Mouse (Mus musculus) ES-Bruce4 (cell line): ENCODE measurements at regions not wholly inside any gene's neighbourhood (a gene's known extent, or its start where the extent isn't known, plus 50 kb on each side); places are given as distances from the start of the nearest gene placed in this dataset.

Experiments used
- H3K27ac ChIP-seq: 2 replicates; pipeline ENCODE4 v1.5.1; 2012; ENCODE audit warnings: low read length, inconsistent platforms; ENCODE audit not compliant: insufficient read depth
- H3K27me3 ChIP-seq: 2 replicates; pipeline ENCODE4 v1.6.1; 2012; ENCODE audit warnings: mild to moderate bottlenecking, low read length, inconsistent platforms; ENCODE audit not compliant: control insufficient read depth, poor library complexity, insufficient read depth, severe bottlenecking
- H3K36me3 ChIP-seq: 2 replicates; pipeline ENCODE4 v1.6.1; 2012; ENCODE audit warnings: inconsistent platforms, mild to moderate bottlenecking, low read length, moderate library complexity; ENCODE audit not compliant: control insufficient read depth, poor library complexity, insufficient read depth, severe bottlenecking
- H3K4me1 ChIP-seq: one replicate; pipeline ENCODE4 v1.8.1; 2011; ENCODE audit warnings: low read length; ENCODE audit not compliant: control insufficient read depth, insufficient read depth
- H3K4me3 ChIP-seq: 2 replicates; pipeline ENCODE4 v1.5.1; 2011; ENCODE audit warnings: low read depth, mild to moderate bottlenecking, low read length
- H3K9ac ChIP-seq: 2 replicates; pipeline ENCODE4 v1.6.1; 2012; ENCODE audit warnings: low read depth, mild to moderate bottlenecking, inconsistent platforms; ENCODE audit not compliant: poor library complexity, severe bottlenecking
- H3K9me3 ChIP-seq: replicated peaks from 2 replicates; pipeline ENCODE4 v1.6.1; 2012; ENCODE audit warnings: mild to moderate bottlenecking, low read length, inconsistent platforms; ENCODE audit not compliant: control insufficient read depth, poor library complexity, insufficient read depth, severe bottlenecking
- CTCF ChIP-seq: IDR thresholded peaks from one replicate; pipeline ENCODE4 v1.8.1; 2011; ENCODE audit warnings: low read depth, low read length
- EP300 ChIP-seq: IDR thresholded peaks from 2 replicates; pipeline ENCODE4 v1.6.1; 2011; ENCODE audit warnings: low read depth, low read length; ENCODE audit not compliant: insufficient read depth
- POLR2A ChIP-seq: IDR thresholded peaks from one replicate; pipeline ENCODE4 v1.8.1; 2011; ENCODE audit warnings: low read length; ENCODE audit not compliant: insufficient read depth

DNA sequence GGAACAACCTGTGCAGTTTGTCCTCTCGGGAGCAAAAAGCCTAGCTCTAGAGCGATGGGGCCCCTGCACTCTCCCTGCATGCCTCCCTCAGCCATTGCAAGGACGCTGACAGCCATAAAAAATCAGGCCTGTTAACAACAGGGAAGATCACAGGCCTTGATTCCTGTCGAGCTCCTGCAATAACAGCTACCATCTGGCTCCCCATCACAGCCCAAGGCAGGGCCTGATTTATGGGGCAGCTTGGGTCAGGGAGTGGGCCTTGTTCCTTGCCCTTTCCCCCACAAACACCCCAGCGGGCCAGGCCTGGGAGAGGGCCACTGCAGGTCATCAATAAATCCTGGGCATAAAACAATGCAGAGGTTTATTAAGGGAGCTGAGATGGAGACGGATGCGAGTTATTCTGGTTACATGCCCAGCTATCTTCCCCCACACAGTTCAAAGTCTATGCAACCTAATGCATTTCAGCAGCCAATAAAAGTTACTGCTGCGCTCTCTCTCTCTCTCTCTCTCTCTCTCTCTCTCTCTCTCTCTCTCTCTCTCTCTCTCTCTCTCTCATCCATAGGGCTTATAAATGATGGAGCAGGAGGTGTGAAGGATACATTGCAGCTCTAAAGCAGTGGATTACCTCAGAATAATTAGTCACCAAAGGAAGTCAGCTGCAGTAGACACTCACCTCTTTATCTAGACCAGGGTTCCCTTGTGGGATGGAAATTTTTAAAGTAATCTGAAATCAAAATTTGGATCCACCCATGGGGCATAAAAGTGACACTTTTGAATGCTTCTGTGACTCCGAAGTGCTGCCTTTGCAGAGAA, 136.9 kb downstream of the Hsd17b3 start:
- H3K27me3 ChIP-seq = no peaks in the 10 kb centered on the region
- H3K9ac ChIP-seq = no peak overlapping the region
- H3K27ac ChIP-seq = no peak overlapping the region

DNA sequence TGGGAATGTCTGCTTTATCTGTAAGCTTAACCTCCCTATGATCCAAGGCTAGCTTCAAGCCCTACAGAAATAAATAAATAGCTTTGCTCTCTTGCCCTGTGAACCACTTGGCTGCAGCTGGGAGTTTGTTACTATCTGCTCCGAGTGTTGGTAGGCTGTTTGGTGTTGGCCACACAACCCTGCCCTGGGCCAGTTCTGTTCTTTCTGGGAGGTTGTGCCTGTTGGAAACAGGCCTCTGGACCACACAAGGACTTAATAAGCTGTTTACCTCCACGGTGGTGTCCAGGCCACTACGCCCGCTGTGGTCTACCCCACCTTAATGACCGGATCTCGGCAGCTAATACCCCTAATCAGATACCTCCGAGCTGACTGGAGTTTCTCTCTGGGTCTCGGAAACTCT, 136.1 kb downstream of the Ercc6l2 start:
- Histone ChIP-seq H3K4me1 (peaks cover 2% of the 10 kb centered on the region), H3K27me3 (no peaks in the 10 kb centered on the region), H3K9ac (no peak overlapping the region), H3K4me3 (no peak overlapping the region), H3K9me3 (no peaks in the 10 kb centered on the region), H3K27ac (no peak overlapping the region), H3K36me3 (no peaks in the 10 kb centered on the region)
- TF ChIP-seq CTCF = no peak
- no peak for TF ChIP-seq POLR2A
- TF ChIP-seq EP300 = no peak

More for the DNA sequence above, 136.9 kb downstream of the Hsd17b3 start:
- H3K9me3 ChIP-seq = no peaks in the 10 kb centered on the region
- no peak overlapping the region for H3K4me3 ChIP-seq
- H3K36me3 ChIP-seq = no peaks in the 10 kb centered on the region
- TF ChIP-seq POLR2A (no peak), EP300 (no peak), CTCF (no peak)
- no peaks in the 10 kb centered on the region for H3K4me1 ChIP-seq
